19 mouse cellular contexts compared by ENCODE assay signal in genomic region chr14:47510244-47510643, GRCm38 (mm10).
"Had no signal": no experiment of that assay in that cellular context is flagged by ENCODE, and none has a peak within 500 bp of the region (broad histone marks: within the 10 kb centered on the region; RNA-seq: fewer than 3 reads in every experiment).

No protein-coding gene starts in this region.

- H3K27ac ChIP-seq: kidney, postnatal 0 days; limb, embryonic 12.5 days; limb, embryonic 15.5 days; liver, embryonic 14.5 days; macrophage; midbrain, embryonic 12.5 days; midbrain, embryonic 15.5 days had no signal

- H3K4me3 ChIP-seq: limb, embryonic 12.5 days; limb, embryonic 15.5 days; midbrain, embryonic 12.5 days; midbrain, embryonic 15.5 days had no signal

- H3K36me3 ChIP-seq: midbrain, embryonic 12.5 days; midbrain, embryonic 15.5 days had no signal

- H3K27me3 ChIP-seq: limb, embryonic 12.5 days; limb, embryonic 15.5 days; midbrain, embryonic 12.5 days; midbrain, embryonic 15.5 days had no signal

- DNase-seq: kidney, adult 2 months; kidney, postnatal 25 days; left cerebral cortex, postnatal 4 days; liver, postnatal 0 days; lung, embryonic 14.5 days; retina, postnatal 1 day; right cerebral cortex, postnatal 25 days; spleen, adult 18-20 months; thymus, adult 18-20 months; thymus, postnatal 36 days had no signal

- ATAC-seq: liver, postnatal 0 days; lung, postnatal 0 days; midbrain, embryonic 15.5 days had no signal

- H3K4me2 ChIP-seq: limb, embryonic 12.5 days; limb, embryonic 15.5 days; liver, embryonic 11.5 days; lung, embryonic 14.5 days; midbrain, embryonic 12.5 days; midbrain, embryonic 15.5 days had no signal
